Mouse (Mus musculus): ENCODE data around the gene Foxa2. TPM values are rescaled to one million over a fixed set of nuclear protein-coding genes. Genes with fewer than 3 reads are reported as not detected.
A peak's percentile ranks its signal among the peaks of the same experiment; 100 is the strongest.

Foxa2 gene
- total RNA-seq (2021) = 1 to 10 TPM; 2.0 to 3.0 TPM
- long read RNA-seq, experiment 1, partial matches to known transcripts = 0 of 3 reads
- long read RNA-seq, experiment 1, other reads (novel, unspliced or antisense) = 3 of 3 reads
- long read RNA-seq, experiment 2 = 0 reads

- DNase-seq = peak; percentile 13
These were observed at the start of gene Foxa2 for GRCm38 (mm10) chr2:148046799-148047165. TSS of gene Foxa2 (minus strand) at chr2:148046969.

- no peak for DNase-seq
These were observed 45.3 kb upstream of the Foxa2 start for GRCm38 (mm10) chr2:148092089-148092488.

GRCm38 (mm10) chr2:148091657-148092056 is 44.9 kb upstream of the Foxa2 start:
- no peak for DNase-seq

- DNase-seq = no peak
These were observed 43.3 kb upstream of the Foxa2 start for GRCm38 (mm10) chr2:148090071-148090470.

GRCm38 (mm10) chr2:148085529-148085928 is 38.8 kb upstream of the Foxa2 start:
- no peak for DNase-seq

GRCm38 (mm10) chr2:148085126-148085525 is 38.4 kb upstream of the Foxa2 start:
- DNase-seq = no peak

DNA sequence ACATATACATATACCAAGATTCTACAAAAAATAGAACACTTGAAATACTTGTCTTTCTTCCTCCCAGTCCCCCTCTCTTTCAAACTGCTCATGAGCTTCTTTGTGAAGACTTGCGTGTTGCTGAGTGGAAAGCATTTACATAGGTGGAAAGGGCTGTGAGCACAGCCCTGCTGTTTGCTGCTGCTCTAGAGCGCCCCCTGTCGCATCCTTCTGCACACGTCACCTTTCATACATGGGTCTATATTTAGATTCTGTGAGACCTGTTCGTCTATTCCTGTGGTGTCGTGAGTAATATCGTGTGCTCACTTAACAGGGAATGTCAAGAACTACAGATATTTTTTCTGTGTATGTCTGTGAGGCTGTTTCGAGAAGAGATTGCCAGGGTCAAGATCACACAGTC is 35.5 kb upstream of the Foxa2 start:
- DNase-seq = peak; percentile 66

DNA sequence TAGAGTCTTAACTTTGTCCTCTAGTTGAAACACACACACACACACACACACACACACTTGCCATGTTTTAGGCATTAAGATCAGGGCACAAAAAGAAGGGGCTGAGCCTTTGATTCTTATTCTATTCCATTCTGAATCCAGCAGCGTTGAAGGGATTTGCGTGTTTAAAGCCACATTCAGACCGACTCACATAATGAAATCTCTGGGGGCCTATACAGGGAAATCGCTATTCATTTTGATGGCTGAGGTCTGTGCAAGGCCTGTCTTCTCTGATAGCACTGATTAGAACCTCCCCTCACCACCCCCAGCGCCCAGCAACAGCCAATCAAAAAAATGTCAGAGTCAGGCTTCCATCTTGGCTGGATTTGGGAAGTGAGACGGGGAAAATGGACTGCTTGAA is 13.9 kb upstream of the Foxa2 start:
- DNase-seq = no peak

DNA sequence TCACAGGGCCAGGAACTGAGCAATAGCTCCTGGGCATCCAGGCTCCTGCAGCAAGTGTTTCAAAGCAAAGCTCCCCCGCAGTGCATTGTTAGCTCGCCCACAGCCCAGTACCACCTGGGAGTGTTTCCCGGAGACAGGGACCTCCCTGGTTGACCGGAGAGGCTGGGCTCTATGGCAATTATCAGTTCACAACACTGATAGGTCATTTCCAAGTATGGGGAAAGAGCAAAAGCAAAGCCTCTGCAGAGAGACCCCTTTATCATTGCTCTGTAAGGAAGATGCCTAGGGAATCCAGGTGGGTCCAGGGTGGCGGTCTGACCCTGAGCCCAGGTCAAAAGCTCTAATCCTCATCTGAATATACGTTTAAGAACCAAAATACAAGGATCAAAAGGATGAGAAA is 6.6 kb upstream of the Foxa2 start:
- DNase-seq = no peak

- DNase-seq = peak; percentile 89
These were observed 1.8 kb upstream of the Foxa2 start for GRCm38 (mm10) chr2:148048484-148049129.

GRCm38 (mm10) chr2:148047611-148048010 is 842 bp upstream of the Foxa2 start:
- no peak for DNase-seq

DNA sequence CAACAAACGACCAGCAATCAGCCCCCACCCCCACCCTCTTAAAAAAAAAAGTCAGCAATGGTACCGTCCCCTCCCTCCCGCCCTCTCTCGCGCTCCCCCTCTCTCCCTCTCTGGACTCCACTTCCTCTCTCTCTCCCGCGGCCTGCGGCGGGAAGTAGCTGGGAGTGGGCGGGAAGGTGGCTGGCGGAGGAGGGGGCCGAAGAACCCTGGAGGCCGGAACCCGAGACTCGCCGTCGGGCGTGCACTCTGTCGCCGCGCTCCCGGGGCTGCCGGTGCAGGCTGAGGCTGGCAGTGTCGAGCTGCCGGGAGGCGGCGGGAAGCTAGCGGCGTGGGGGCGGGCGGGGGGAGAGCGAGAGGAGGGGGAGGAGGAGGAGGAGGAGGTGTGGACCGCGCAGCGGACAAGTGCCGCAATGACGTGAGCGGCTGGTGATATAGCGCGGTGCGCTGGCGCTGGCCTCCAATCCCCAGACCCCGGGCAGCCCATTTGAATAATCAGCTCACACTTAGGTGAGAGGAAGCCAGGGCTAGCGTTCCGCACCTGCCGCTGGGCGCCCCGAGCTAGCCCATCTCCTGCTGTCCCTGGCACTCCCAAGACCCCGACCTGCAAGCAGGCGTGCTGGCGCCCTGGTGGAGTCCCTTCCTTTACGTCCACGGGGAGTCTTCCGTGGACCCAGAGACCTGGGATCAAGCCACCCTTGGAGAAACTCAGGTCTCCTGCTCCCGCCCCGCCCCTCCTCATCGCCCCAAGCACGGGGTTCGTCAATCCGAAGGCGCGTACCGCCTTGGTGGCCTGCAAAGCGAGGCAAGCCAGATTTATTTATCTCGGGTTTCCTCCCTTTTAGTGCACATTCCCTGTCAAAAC is 601 bp downstream of the Foxa2 start:
- peak; percentile 13 for DNase-seq

DNA sequence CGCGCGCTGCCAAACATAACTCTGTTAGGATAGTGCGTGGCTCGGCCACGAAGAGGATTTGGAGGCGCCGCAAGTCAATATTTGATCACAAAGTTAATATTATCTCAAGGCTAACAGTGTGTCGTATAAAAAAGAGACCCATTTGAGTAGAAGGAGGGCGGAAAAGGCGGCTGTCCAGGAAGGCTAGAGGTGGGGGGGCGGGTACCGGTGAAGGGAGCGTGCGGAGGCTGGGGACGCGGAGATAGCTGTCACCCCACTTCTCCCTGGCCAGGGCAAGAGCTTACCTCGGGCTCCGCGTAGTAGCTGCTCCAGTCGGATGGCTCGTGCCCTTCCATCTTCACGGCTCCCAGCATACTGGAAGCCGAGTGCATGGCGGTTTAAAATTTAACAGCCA is 1.2 kb downstream of the Foxa2 start:
- peak; percentile 7 for DNase-seq

- peak; percentile 2 for DNase-seq
These were observed 1.8 kb downstream of the Foxa2 start for GRCm38 (mm10) chr2:148044877-148045539.

DNA sequence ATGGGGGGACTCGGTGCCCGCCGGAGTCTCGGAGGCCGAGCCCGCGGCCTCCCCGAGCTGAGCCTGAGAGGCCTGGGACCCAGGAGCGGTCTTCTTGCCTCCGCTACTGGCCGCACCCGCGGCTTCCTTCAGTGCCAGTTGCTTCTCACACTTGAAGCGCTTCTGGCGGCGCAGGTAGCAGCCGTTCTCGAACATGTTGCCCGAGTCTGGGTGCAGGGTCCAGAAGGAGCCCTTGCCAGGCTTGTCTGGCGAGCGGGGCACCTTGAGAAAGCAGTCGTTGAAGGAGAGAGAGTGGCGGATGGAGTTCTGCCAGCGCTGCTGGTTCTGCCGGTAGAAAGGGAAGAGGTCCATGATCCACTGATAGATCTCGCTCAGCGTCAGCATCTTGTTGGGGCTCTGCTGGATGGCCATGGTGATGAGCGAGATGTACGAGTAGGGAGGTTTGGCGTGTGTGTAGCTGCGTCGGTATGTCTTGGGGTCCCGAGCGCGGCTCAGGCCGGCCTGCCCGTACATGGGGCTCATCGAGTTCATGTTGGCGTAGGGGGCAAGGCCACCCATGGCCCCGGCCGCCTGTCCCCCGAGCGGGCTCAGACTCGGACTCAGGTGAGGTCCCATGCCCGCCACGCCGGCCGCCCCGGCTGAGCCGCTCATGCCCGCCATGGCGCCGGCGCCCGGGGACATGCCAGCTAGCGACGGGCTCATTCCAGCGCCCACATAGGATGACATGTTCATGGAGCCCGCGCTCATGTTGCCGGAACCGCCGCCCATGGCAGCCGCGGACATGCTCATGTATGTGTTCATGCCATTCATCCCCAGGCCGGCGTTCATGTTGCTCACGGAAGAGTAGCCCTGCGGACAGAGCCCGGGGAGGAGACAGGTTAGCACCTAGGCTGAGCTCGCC is 2.5 kb downstream of the Foxa2 start:
- no peak for DNase-seq

- DNase-seq = no peak
These were observed 3.3 kb downstream of the Foxa2 start for GRCm38 (mm10) chr2:148043271-148043975.

DNA sequence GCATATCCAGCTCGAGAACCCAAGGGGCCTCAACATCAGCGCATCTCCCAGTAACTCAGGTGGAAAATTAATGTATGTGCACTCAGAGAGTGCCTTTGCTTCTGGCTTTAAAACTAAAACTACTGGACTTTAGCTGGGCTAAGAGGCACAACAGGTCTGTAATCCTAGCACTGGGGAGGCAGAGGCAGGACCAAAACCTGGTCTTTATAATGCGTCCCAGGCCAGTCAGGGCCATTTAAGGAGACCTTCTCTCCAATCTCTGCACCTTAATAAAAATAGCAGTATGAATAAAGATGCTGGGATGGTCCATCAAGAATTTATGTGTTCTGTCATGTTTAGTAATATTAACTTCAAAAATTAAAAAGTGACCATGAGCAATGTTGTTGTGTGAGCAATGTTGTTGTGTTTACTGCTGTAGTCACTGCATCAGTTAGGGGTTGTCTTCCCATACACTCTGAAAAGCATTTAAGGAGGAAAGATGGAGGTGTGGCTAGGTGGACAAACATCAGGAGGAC is 4.6 kb downstream of the Foxa2 start:
- no peak for DNase-seq

DNA sequence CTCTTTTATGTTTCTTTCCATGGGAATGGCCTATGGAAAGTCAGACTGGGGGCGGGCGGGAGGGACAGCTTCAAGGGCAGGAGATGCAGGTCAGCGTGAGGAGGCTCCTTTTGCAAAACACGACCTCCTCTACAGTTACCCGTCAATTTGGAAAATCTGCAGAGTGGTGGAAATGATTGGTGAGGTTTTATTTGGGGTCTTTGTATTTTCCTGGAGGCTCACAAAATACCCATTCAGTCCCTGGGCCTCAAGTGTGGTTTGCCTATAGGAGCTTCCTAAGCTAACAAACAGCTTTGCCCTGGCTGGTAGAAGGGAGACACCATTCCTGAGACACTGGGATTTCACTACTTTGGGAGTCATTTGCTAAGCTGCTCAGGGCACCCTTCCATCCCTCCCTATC is 5.4 kb downstream of the Foxa2 start:
- no peak for DNase-seq

- DNase-seq = no peak
These were observed 6.3 kb downstream of the Foxa2 start for GRCm38 (mm10) chr2:148040236-148041121.
